Mouse (Mus musculus) mouse trophoblast stem cell (cell line): ENCODE results near the gene Tubb5.
"Not testable (repeated sequence)": the region's sequence is repeated elsewhere in the genome, so short reads cannot be mapped to it uniquely, and the experiment has no call there.

ENCODE experiments used
- in situ Hi-C, 2 experiments: fragments of 300-500 bp; cut with MseI, MboI; formaldehyde crosslinking; loops; 2 replicates in 1 of 2; 3 replicates in 1 of 2; pipeline ENCODE4 v1.15.1; 2025

Tubb5 gene

GRCm38 (mm10) chr17:35861198-35861857 lies 23.2 kb upstream of the Tubb5 start, which contains the start of gene Nrm:
Nrm (plus strand) TSS chr17:35861318.
- in situ Hi-C loops = no loop called here

- in situ Hi-C loops = no loop called here
Observed at GRCm38 (mm10) chr17:35860831-35861197, 22.7 kb upstream of the Tubb5 start.

GRCm38 (mm10) chr17:35859835-35860234 lies 21.7 kb upstream of the Tubb5 start:
- in situ Hi-C loops = no loop called here

- in situ Hi-C loops = no loop called here
Observed at GRCm38 (mm10) chr17:35859371-35859770, 21.3 kb upstream of the Tubb5 start.

GRCm38 (mm10) chr17:35850974-35851373 lies 12.9 kb upstream of the Tubb5 start:
- in situ Hi-C loops = no loop called here

GRCm38 (mm10) chr17:35848112-35848511 lies 10.0 kb upstream of the Tubb5 start:
- in situ Hi-C loops = no loop called here

GRCm38 (mm10) chr17:35843514-35843913 lies 5.4 kb upstream of the Tubb5 start:
- in situ Hi-C loops = no loop called here

GRCm38 (mm10) chr17:35842006-35842405 lies 3.9 kb upstream of the Tubb5 start:
- in situ Hi-C loops = no loop called here

GRCm38 (mm10) chr17:35841076-35841950 lies 3.2 kb upstream of the Tubb5 start, which contains the start of gene Mdc1:
Mdc1 (plus strand) TSS chr17:35841515.
- in situ Hi-C loops = no loop called here

GRCm38 (mm10) chr17:35840561-35840960 lies 2.5 kb upstream of the Tubb5 start:
- in situ Hi-C loops = no loop called here

- in situ Hi-C loops = not testable (repeated sequence)
Observed at GRCm38 (mm10) chr17:35839002-35839401, 896 bp upstream of the Tubb5 start.

GRCm38 (mm10) chr17:35838570-35838969 lies 464 bp upstream of the Tubb5 start:
- in situ Hi-C loops = no loop called here

GRCm38 (mm10) chr17:35837487-35837886 lies 619 bp downstream of the Tubb5 start:
- in situ Hi-C loops = no loop called here

GRCm38 (mm10) chr17:35836991-35837422 lies 1.1 kb downstream of the Tubb5 start:
- in situ Hi-C loops = no loop called here

GRCm38 (mm10) chr17:35836178-35836965 lies 1.7 kb downstream of the Tubb5 start:
- in situ Hi-C loops = no loop called here

- in situ Hi-C loops = no loop called here
Observed at GRCm38 (mm10) chr17:35835424-35836140, 2.5 kb downstream of the Tubb5 start.

GRCm38 (mm10) chr17:35834696-35835422 lies 3.2 kb downstream of the Tubb5 start:
- in situ Hi-C loops = loop anchor here (5.0 kb wide), 2 partner anchors 37 to 42 kb away; partner anchors contain the start of gene Dhx16 (in 1 of the 2)

GRCm38 (mm10) chr17:35833894-35834293 lies 4.2 kb downstream of the Tubb5 start:
- in situ Hi-C loops = loop anchor here (5.0 kb wide), 2 partner anchors 38 to 43 kb away; partner anchors contain the start of gene Dhx16 (in 1 of the 2)

- in situ Hi-C loops = loop anchor here (5.0 kb wide), 2 partner anchors 39 to 44 kb away; partner anchors contain the start of gene Dhx16 (in 1 of the 2)
Observed at GRCm38 (mm10) chr17:35833239-35833751, 4.8 kb downstream of the Tubb5 start.
